Mouse (Mus musculus) lung, postnatal 0 days (tissue): ENCODE measurements at regions not wholly inside any gene's neighbourhood (a gene's known extent, or its start where the extent isn't known, plus 50 kb on each side); places are given as distances from the start of the nearest gene placed in this dataset.

Experiments
- ATAC-seq: fragments of 200-750 bp; cut with Nextera tagmentation; 2 replicates; pipeline ENCODE4 v1.8.0; 2017; ENCODE audit warnings: moderate library complexity
- DNase-seq: peaks from one replicate; pipeline ENCODE4 v3.0.0-alpha.2; 2016; ENCODE audit warnings: low spot score
- H3K27ac ChIP-seq: fragments of 300-500 bp; sonication (generic); 2 replicates; pipeline ENCODE4 v1.5.1; 2014; ENCODE audit warnings: antibody characterized with exemption, mild to moderate bottlenecking, low read length, mixed read lengths
- H3K27me3 ChIP-seq: fragments of 300-500 bp; sonication (generic); replicated peaks from 2 replicates; pipeline ENCODE4 v1.6.1; 2014; ENCODE audit warnings: low read length, mixed read lengths; ENCODE audit not compliant: insufficient read depth
- H3K36me3 ChIP-seq: fragments of 300-500 bp; sonication (generic); 2 replicates; pipeline ENCODE4 v1.6.1; 2014; ENCODE audit warnings: low read length, mixed read lengths; ENCODE audit not compliant: insufficient read depth
- H3K4me1 ChIP-seq: fragments of 300-500 bp; sonication (generic); 2 replicates; pipeline ENCODE4 v1.6.1; 2014; ENCODE audit warnings: antibody characterized with exemption, low read depth, low read length, mixed read lengths; ENCODE audit not compliant: insufficient read depth
- H3K4me2 ChIP-seq: fragments of 300-500 bp; sonication (generic); replicated peaks from 2 replicates; pipeline ENCODE4 v1.6.1; 2014; ENCODE audit warnings: low read depth, mild to moderate bottlenecking, low read length, moderate library complexity, mixed read lengths
- H3K4me3 ChIP-seq: fragments of 300-500 bp; sonication (generic); 2 replicates; pipeline ENCODE4 v1.5.1; 2014; ENCODE audit warnings: low read depth, low read length
- H3K9ac ChIP-seq: fragments of 300-500 bp; sonication (generic); replicated peaks from 2 replicates; pipeline ENCODE4 v1.6.1; 2014; ENCODE audit warnings: low read depth, mild to moderate bottlenecking
- H3K9me3 ChIP-seq: fragments of 300-500 bp; sonication (generic); 2 replicates; pipeline ENCODE4 v1.6.1; 2016; ENCODE audit warnings: low read length, mixed read lengths
- CTCF ChIP-seq: IDR thresholded peaks from 2 replicates; pipeline ENCODE4 v1.5.1; 2016; ENCODE audit warnings: antibody characterized with exemption, mild to moderate bottlenecking
- EP300 ChIP-seq: IDR thresholded peaks from 2 replicates; pipeline ENCODE4 v1.6.1; 2016; ENCODE audit warnings: antibody characterized with exemption, mild to moderate bottlenecking, control low read depth
- WGBS: fragments of 180-500 bp; shearing (Covaris S2); extraction: QIAGEN DNeasy Blood & Tissue Kit; methylation state at CpG from one replicate; pipeline ENCODE4 v1.1.7; 2014; 5-methylcytosine and 5-hydroxymethylcytosine counted together

- no peaks in the 10 kb centered on the region for H3K9me3 ChIP-seq
- peaks cover 4% of the 10 kb centered on the region; the same call in 1 of the 2 replicates for H3K4me1 ChIP-seq
- no peak overlapping the region for H3K27ac ChIP-seq
- no peak overlapping the region for H3K9ac ChIP-seq
- WGBS, result 44% methylated on average over 7 of the region's 7 CpGs
- no peaks in the 10 kb centered on the region for H3K36me3 ChIP-seq
- no peak for DNase-seq
- no peak overlapping the region for H3K4me2 ChIP-seq
- H3K27me3 ChIP-seq, result peaks cover 47% of the 10 kb centered on the region
- no peak overlapping the region for H3K4me3 ChIP-seq
- TF ChIP-seq CTCF (no peak), EP300 (no peak)
- no peak for ATAC-seq
These were observed 237.8 kb downstream of the Mef2c start for GRCm38 (mm10) chr13:83741591-83742021.

- Histone ChIP-seq H3K4me2 (no peak overlapping the region), H3K27me3 (peaks cover 45% of the 10 kb centered on the region), H3K4me3 (no peak overlapping the region), H3K9me3 (no peaks in the 10 kb centered on the region), H3K9ac (no peak overlapping the region), H3K4me1 (peaks cover 4% of the 10 kb centered on the region; the same call in 1 of the 2 replicates), H3K27ac (no peak overlapping the region), H3K36me3 (no peaks in the 10 kb centered on the region)
- DNase-seq (no peak), ATAC-seq (no peak)
- 69% methylated on average over 2 of the region's 2 CpGs for WGBS
- TF ChIP-seq EP300 (no peak), CTCF (no peak)
These were observed 238.3 kb downstream of the Mef2c start for GRCm38 (mm10) chr13:83742102-83742501.

- Histone ChIP-seq H3K9ac (no peak overlapping the region), H3K9me3 (no peaks in the 10 kb centered on the region), H3K36me3 (no peaks in the 10 kb centered on the region), H3K4me1 (peaks cover 4% of the 10 kb centered on the region; the same call in 1 of the 2 replicates), H3K27me3 (peaks cover 41% of the 10 kb centered on the region), H3K4me3 (no peak overlapping the region), H3K4me2 (no peak overlapping the region), H3K27ac (no peak overlapping the region)
- WGBS, result 70% methylated on average over 3 of the region's 3 CpGs
- TF ChIP-seq EP300 (no peak), CTCF (no peak)
- no peak for ATAC-seq
- DNase-seq, result no peak
These were observed 238.7 kb downstream of the Mef2c start for GRCm38 (mm10) chr13:83742546-83742945.

GRCm38 (mm10) chr13:83743381-83743780 is 239.5 kb downstream of the Mef2c start:
- DNase-seq, result no peak
- 77% methylated on average over 2 of the region's 2 CpGs for WGBS

GRCm38 (mm10) chr13:83744110-83744752 is 240.4 kb downstream of the Mef2c start:
- H3K9ac ChIP-seq, result no peak overlapping the region
- peaks cover 26% of the 10 kb centered on the region; the same call in 1 of the 2 replicates for H3K27me3 ChIP-seq
- DNase-seq (no peak), ATAC-seq (no peak)
- WGBS, result 56% methylated on average over 8 of the region's 8 CpGs
- H3K9me3 ChIP-seq, result no peaks in the 10 kb centered on the region
- no peak overlapping the region for H3K4me3 ChIP-seq
- no peaks in the 10 kb centered on the region for H3K36me3 ChIP-seq
- no peak for TF ChIP-seq EP300
- no peak for TF ChIP-seq CTCF
- no peak overlapping the region for H3K4me2 ChIP-seq
- H3K27ac ChIP-seq, result no peak overlapping the region
- no peaks in the 10 kb centered on the region; the same call in 1 of the 2 replicates for H3K4me1 ChIP-seq

More at GRCm38 (mm10) chr13:83743381-83743780, 239.5 kb downstream of the Mef2c start:
- no peak overlapping the region for H3K4me2 ChIP-seq
- no peak for TF ChIP-seq EP300
- TF ChIP-seq CTCF, result no peak
- no peaks in the 10 kb centered on the region for H3K9me3 ChIP-seq
- no peak overlapping the region for H3K9ac ChIP-seq
- H3K4me1 ChIP-seq, result peaks cover 4% of the 10 kb centered on the region; the same call in 1 of the 2 replicates
- H3K27me3 ChIP-seq, result peaks cover 34% of the 10 kb centered on the region; the same call in 1 of the 2 replicates
- H3K27ac ChIP-seq, result no peak overlapping the region
- H3K36me3 ChIP-seq, result no peaks in the 10 kb centered on the region
- ATAC-seq, result no peak
- no peak overlapping the region for H3K4me3 ChIP-seq

- ATAC-seq (peak; percentile 16; the same call in 1 of the 2 replicates), DNase-seq (peak; percentile 19)
- TF ChIP-seq EP300, result no peak
- TF ChIP-seq CTCF, result no peak
- Histone ChIP-seq H3K36me3 (no peaks in the 10 kb centered on the region), H3K4me1 (no peaks in the 10 kb centered on the region; the same call in 1 of the 2 replicates), H3K27me3 (peaks cover 18% of the 10 kb centered on the region; the same call in 1 of the 2 replicates), H3K9me3 (no peaks in the 10 kb centered on the region), H3K27ac (no peak overlapping the region), H3K4me2 (peak overlapping the region; percentile 48), H3K4me3 (peak overlapping the region; percentile 28; the same call in 1 of the 2 replicates), H3K9ac (no peak overlapping the region)
- WGBS, result 6% methylated on average over 35 of the region's 38 CpGs
These were observed 241.2 kb downstream of the Mef2c start for GRCm38 (mm10) chr13:83744981-83745555.
